Mouse (Mus musculus): ENCODE results near the gene Naa38. TPM values are rescaled to one million over a fixed set of nuclear protein-coding genes. Genes with fewer than 3 reads are reported as not detected.
A peak's percentile ranks its signal among the peaks of the same experiment; 100 is the strongest.

Gene Naa38
- polyA plus RNA-seq, 1 experiment from 2014 or later = 134 TPM

DNA sequence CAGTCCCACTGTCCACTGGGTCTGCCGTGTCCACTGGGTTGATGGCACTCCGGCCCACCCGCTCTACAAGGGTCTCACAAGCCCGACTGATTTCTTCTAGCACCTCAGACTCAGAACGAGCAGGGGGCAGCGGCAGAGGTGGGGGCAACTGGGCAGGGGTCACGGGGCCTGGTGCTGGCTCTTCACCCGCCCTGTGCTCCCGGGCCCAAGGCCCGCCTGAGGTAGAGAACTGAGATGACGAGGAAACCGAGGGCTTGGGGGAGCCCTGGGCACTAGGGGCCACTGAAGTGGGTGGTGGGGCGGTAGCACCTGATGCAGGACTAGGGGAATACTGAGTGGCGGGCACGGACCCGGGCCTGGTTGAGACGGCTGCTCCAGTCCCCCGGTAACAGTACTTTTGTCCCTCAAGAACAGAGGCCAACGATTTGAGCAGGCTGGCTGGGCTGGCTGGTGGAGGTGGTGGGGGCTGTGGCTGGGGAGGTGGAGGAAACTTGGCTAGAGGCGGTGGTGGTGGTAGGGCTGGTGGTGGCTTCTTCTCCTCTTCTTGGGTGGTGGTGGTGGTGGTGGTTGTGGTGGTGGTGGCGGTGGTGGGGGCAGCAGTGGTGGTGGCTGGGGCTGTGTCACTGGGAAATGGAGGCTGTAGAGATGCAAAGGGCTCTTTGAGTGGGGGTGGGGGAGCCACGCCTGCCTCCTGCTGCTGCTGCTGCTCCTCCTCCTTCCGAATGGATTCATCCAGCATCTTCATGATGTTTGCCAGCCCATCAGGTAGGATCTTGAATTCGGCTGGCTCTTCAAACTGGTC lies 9.5 kb downstream of the Naa38 start:
- WGBS = 91% methylated on average over 24 of the region's 24 CpGs

DNA sequence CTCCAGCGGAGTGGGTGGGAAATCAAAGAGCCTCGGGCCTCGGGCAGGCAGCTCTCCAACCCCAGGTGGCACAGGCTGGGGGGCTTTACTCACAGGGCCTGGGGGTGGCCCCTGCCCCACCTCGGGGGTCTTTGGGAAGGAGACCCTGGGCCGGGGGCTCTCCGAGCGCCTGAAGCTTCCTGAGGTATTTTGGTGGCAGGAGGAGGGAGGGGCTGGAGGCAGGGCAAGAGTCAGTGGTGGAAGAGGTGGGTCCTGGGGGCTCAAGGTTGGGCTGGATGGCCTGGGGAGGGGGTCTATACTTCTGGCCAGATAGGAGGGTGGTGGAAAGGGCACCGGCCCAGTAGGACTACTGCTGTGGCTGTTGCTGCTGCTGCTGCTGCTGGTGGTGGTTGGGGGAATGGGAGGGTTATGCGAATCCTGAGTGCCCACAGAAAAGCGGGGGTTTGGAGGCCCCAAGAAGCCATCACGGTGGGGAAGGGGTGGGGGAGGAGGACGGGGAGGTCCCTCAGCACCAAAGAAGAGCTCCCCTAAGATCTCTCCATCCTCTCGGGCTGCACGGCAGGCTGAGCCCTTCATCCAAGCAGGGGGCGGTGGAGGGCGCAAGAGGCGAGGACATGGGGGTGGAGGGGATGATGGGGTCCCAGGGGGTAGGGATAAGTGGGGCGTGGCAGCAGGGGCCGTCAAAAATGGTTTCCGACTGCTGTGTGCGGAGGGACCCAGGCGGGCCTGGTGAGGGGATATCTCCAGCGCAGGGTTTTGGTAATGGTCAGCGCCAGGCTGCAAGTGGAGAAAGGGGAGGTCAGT lies 10.3 kb downstream of the Naa38 start:
- Histone ChIP-seq H3K9me3 (replicated peaks; ENCODE audit: control insufficient read depth, low read length) (no peaks in the 10 kb centered on the region), H3K4me2 (ENCODE audit: low read depth, low read length) (no peak overlapping the region), H3K4me3 (ENCODE audit: low read length) (no peak overlapping the region), H3K4me1 (ENCODE audit: control insufficient read depth, insufficient read depth, low read length) (peaks cover 11% of the 10 kb centered on the region), H3K9ac (ENCODE audit: low read length) (no peak overlapping the region), H3K36me3 (ENCODE audit: control insufficient read depth, insufficient read depth) (peaks cover 54% of the 10 kb centered on the region), H3K27me3 (ENCODE audit: control insufficient read depth, insufficient read depth, low read length) (no peaks in the 10 kb centered on the region), H3K27ac (ENCODE audit: low read length) (no peak overlapping the region)
- ATAC-seq (replicated peaks; ENCODE audit: extremely low read depth, insufficient read depth, low FRiP score) = no peak
- 91% methylated on average over 24 of the region's 24 CpGs for WGBS

More for the DNA sequence above, 9.5 kb downstream of the Naa38 start:
- Histone ChIP-seq H3K36me3 (ENCODE audit: control insufficient read depth, insufficient read depth) (peaks cover 62% of the 10 kb centered on the region), H3K9me3 (replicated peaks; ENCODE audit: control insufficient read depth, low read length) (no peaks in the 10 kb centered on the region), H3K27me3 (ENCODE audit: control insufficient read depth, insufficient read depth, low read length) (no peaks in the 10 kb centered on the region), H3K4me2 (ENCODE audit: low read depth, low read length) (no peak overlapping the region), H3K4me3 (ENCODE audit: low read length) (no peak overlapping the region), H3K9ac (ENCODE audit: low read length) (no peak overlapping the region), H3K27ac (ENCODE audit: low read length) (no peak overlapping the region), H3K4me1 (ENCODE audit: control insufficient read depth, insufficient read depth, low read length) (peaks cover 11% of the 10 kb centered on the region)
- ATAC-seq (replicated peaks; ENCODE audit: extremely low read depth, insufficient read depth, low FRiP score) = no peak

DNA sequence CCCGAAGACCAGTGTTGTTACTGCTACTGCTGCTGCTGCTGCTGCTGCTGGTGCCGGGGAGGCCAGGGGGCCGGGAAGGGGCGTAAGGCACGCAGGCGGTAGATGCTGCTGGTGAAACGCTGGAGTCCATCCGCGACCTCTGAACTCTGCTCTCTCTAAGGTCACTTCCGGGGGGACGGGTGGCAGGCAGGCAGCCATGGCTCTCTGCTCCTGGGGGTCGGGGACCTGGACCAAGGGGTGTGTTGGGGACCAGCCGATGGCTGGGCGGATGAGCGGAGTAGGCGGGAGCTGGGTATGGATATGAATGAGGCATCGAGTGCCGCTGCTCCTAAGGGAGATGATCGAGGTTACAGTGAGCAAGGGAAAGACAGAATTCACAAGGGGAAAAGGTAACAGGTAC lies 11.0 kb downstream of the Naa38 start:
- Histone ChIP-seq H3K4me2 (ENCODE audit: low read depth, low read length) (no peak overlapping the region), H3K4me1 (ENCODE audit: control insufficient read depth, insufficient read depth, low read length) (peaks cover 11% of the 10 kb centered on the region), H3K4me3 (ENCODE audit: low read length) (no peak overlapping the region), H3K27me3 (ENCODE audit: control insufficient read depth, insufficient read depth, low read length) (no peaks in the 10 kb centered on the region), H3K9me3 (replicated peaks; ENCODE audit: control insufficient read depth, low read length) (no peaks in the 10 kb centered on the region), H3K36me3 (ENCODE audit: control insufficient read depth, insufficient read depth) (peaks cover 49% of the 10 kb centered on the region), H3K27ac (ENCODE audit: low read length) (no peak overlapping the region), H3K9ac (ENCODE audit: low read length) (no peak overlapping the region)
- WGBS = 92% methylated on average over 19 of the region's 19 CpGs
- ATAC-seq (replicated peaks; ENCODE audit: extremely low read depth, insufficient read depth, low FRiP score) = no peak

DNA sequence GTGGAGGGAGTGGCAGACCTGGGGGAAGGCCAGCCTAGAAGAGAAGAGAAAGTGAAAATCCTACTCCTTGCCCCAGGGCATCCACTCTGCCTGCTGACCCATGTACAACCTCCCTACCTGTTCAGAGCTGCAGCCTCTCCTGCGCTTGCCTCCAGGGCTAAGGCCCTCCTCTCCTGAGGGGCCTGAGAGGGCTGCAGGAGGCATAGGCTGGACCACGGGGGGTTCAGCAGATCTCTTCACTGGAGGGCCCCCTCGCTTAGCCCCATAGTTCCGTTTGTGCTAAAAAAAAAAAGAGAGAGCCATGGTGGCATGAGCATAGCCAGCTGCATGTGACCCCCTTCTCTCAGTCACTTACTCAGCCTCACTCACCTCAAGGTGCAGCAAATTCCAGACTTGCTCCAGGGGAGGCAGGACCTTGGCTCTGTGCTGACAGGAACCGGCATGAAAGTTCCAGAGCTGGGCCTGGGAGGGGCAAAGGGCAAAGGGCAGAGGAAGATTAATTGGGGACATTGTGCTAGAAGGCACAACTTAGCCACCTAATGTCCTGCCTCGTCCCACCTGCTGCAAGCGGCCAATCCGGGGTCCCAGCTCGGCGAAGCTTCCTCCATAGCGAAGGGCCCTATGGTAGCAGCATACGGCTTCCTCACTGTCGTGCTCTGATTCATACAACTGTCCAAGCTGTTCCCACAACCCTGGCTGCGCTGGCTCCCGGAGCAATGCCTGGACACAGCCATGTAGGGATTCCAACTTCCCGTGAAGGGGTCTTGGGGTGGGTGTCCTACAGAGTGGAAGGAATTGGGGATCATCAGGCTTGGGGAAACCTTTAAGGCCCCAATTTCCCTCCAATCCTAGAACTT lies 11.8 kb downstream of the Naa38 start:
- H3K9me3 ChIP-seq (replicated peaks; ENCODE audit: control insufficient read depth, low read length) = no peaks in the 10 kb centered on the region
- ATAC-seq (replicated peaks; ENCODE audit: extremely low read depth, insufficient read depth, low FRiP score) = no peak
- peaks cover 12% of the 10 kb centered on the region for H3K4me1 ChIP-seq (ENCODE audit: control insufficient read depth, insufficient read depth, low read length)
- H3K4me3 ChIP-seq (ENCODE audit: low read length) = no peak overlapping the region
- no peak overlapping the region for H3K4me2 ChIP-seq (ENCODE audit: low read depth, low read length)
- no peak overlapping the region for H3K9ac ChIP-seq (ENCODE audit: low read length)
- H3K36me3 ChIP-seq (ENCODE audit: control insufficient read depth, insufficient read depth) = peaks cover 45% of the 10 kb centered on the region
- WGBS = 89% methylated on average over 16 of the region's 16 CpGs
- H3K27ac ChIP-seq (ENCODE audit: low read length) = no peak overlapping the region
- H3K27me3 ChIP-seq (ENCODE audit: control insufficient read depth, insufficient read depth, low read length) = no peaks in the 10 kb centered on the region

DNA sequence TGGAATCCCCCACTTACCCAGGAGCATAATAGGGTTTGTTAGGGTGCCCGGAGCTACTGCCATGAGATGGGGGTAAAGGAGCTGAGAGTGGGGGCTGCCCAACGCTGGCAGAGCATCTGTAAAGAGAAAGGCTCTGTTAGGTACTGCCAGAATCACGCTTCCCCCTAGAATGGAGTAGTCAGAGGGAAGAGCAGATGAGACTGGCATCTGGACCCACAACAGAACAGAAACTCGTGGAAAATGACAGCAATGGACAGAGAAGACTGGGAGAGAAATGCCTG lies 12.4 kb downstream of the Naa38 start:
- Histone ChIP-seq H3K4me2 (ENCODE audit: low read depth, low read length) (no peak overlapping the region), H3K9ac (ENCODE audit: low read length) (no peak overlapping the region), H3K27ac (ENCODE audit: low read length) (no peak overlapping the region), H3K4me1 (ENCODE audit: control insufficient read depth, insufficient read depth, low read length) (peaks cover 18% of the 10 kb centered on the region), H3K9me3 (replicated peaks; ENCODE audit: control insufficient read depth, low read length) (no peaks in the 10 kb centered on the region), H3K4me3 (ENCODE audit: low read length) (no peak overlapping the region), H3K36me3 (ENCODE audit: control insufficient read depth, insufficient read depth) (peaks cover 46% of the 10 kb centered on the region), H3K27me3 (ENCODE audit: control insufficient read depth, insufficient read depth, low read length) (no peaks in the 10 kb centered on the region)
- WGBS = 74% methylated on average over 4 of the region's 4 CpGs
- no peak for ATAC-seq (replicated peaks; ENCODE audit: extremely low read depth, insufficient read depth, low FRiP score)

DNA sequence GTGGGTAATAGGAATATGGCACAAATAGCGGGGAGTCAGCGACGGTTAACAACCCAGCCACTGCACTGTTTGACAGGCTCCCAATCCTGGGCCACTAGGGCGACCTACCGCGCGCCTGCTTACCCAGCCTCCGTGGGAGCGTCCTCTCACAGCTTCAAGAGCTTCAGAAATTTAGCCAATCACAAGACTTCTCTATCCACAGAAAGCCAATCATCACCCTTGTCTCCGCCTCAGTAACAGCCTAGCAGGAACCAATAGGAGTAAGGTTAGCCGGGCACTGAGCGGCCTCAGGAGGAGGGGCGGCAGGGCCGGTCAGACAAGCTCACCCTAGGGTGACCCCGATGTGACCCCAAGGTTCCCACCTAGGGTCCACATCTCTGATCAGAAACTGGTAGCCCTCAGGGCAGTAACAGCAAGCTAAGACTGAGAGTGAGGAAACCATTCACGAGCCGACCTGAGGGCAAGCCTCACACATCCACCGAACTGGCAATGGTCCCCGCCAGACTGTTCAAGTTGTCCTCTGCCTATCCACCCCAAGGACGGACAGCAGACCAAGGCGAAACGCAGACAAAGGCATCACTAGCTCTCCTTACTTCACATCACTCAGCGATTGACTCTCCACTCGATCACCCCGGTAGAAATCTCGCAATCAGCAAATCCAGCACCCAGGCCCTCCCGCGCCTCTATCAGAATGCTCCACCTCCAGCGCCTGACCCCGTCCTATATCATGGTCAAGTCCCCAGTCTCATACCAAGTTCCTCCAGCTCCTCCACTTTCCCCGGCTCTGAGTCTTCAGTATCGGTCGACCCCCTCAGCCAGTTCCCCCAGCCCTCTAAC lies 13.5 kb downstream of the Naa38 start:
- under 1% methylated on average over 33 of the region's 33 CpGs for WGBS
- Histone ChIP-seq H3K4me3 (ENCODE audit: low read length) (peak overlapping the region; percentile 68), H3K9ac (ENCODE audit: low read length) (peak overlapping the region; percentile 91), H3K4me2 (ENCODE audit: low read depth, low read length) (peak overlapping the region; percentile 98), H3K36me3 (ENCODE audit: control insufficient read depth, insufficient read depth) (peaks cover 43% of the 10 kb centered on the region), H3K4me1 (ENCODE audit: control insufficient read depth, insufficient read depth, low read length) (peaks cover 29% of the 10 kb centered on the region), H3K27ac (ENCODE audit: low read length) (peak overlapping the region; percentile 98), H3K27me3 (ENCODE audit: control insufficient read depth, insufficient read depth, low read length) (no peaks in the 10 kb centered on the region), H3K9me3 (replicated peaks; ENCODE audit: control insufficient read depth, low read length) (no peaks in the 10 kb centered on the region)
- ATAC-seq (replicated peaks; ENCODE audit: extremely low read depth, insufficient read depth, low FRiP score) = peak; percentile 61

DNA sequence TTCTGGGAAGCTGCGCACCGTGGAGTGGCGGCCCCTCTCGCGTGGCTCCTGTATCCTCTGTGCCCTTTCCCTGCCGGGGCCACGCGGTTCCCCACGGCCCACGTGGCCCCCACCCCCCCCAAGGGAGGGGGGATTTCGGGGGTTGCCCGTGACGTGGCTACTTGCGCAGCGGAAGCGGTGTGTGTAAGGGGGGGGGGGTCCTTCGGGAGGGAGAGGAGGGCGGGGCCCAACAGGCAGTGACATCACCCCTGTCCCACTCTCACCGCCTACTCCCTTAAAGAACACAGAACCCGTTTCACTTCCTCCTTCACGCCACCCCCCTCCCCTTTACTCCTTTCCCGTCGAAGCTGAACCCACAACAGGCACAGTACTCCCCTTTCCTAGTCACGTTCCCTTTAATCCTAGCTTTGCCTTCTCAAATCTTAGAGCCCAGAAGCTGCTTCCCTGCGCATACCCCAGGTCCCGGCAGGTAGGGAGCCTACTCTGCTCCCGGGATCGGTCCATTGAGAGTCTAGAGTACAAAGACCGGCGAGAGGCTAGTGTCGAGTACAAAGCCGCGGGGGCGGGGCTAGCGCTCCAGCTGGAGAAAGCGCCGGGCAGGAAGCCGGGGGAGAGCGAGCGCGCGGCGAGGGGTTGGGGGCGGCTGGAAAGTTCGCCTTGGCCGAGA lies 14.2 kb downstream of the Naa38 start:
- WGBS = under 1% methylated on average over 44 of the region's 46 CpGs
- Histone ChIP-seq H3K36me3 (ENCODE audit: control insufficient read depth, insufficient read depth) (peaks cover 37% of the 10 kb centered on the region), H3K4me1 (ENCODE audit: control insufficient read depth, insufficient read depth, low read length) (peaks cover 36% of the 10 kb centered on the region), H3K27me3 (ENCODE audit: control insufficient read depth, insufficient read depth, low read length) (no peaks in the 10 kb centered on the region), H3K9ac (ENCODE audit: low read length) (peak overlapping the region; percentile 91), H3K9me3 (replicated peaks; ENCODE audit: control insufficient read depth, low read length) (no peaks in the 10 kb centered on the region), H3K4me2 (ENCODE audit: low read depth, low read length) (peak overlapping the region; percentile 98), H3K27ac (ENCODE audit: low read length) (peak overlapping the region; percentile 98), H3K4me3 (ENCODE audit: low read length) (peak overlapping the region; percentile 68)
- ATAC-seq (replicated peaks; ENCODE audit: extremely low read depth, insufficient read depth, low FRiP score) = peak; percentile 60

DNA sequence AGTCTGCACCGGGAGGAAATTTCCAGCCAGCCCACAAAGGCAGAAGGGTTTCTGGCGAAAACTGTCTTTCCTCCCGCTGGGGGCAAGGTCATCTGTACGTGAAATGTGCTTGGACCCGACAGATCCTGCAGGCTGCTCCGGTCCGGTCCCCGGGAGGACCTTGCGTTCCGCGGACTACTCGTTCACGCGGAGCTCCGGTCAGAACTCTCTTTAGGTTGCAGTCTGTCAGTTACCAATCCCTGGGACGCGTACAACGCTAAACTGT lies 14.7 kb downstream of the Naa38 start:
- Histone ChIP-seq H3K9ac (ENCODE audit: low read length) (peak overlapping the region; percentile 91), H3K4me3 (ENCODE audit: low read length) (peak overlapping the region; percentile 68), H3K4me2 (ENCODE audit: low read depth, low read length) (peak overlapping the region; percentile 98), H3K9me3 (replicated peaks; ENCODE audit: control insufficient read depth, low read length) (no peaks in the 10 kb centered on the region), H3K36me3 (ENCODE audit: control insufficient read depth, insufficient read depth) (peaks cover 33% of the 10 kb centered on the region), H3K4me1 (ENCODE audit: control insufficient read depth, insufficient read depth, low read length) (peaks cover 41% of the 10 kb centered on the region), H3K27me3 (ENCODE audit: control insufficient read depth, insufficient read depth, low read length) (no peaks in the 10 kb centered on the region), H3K27ac (ENCODE audit: low read length) (peak overlapping the region; percentile 98)
- WGBS = under 1% methylated on average over 18 of the region's 18 CpGs
- no peak for ATAC-seq (replicated peaks; ENCODE audit: extremely low read depth, insufficient read depth, low FRiP score)
